Mouse (Mus musculus): ENCODE data around the gene Pcbd1. TPM values are rescaled to one million over a fixed set of nuclear protein-coding genes. Genes with fewer than 3 reads are reported as not detected.

Gene Pcbd1
- polyA plus RNA-seq, 1 experiment from 2014 or later: 31.0 TPM

- Histone ChIP-seq H3K27ac (ENCODE audit: low read depth, low read length) (no peak overlapping the region), H3K4me2 (peak overlapping the region; percentile 28; the same call in 1 of the 2 replicates), H3K4me3 (ENCODE audit: low read depth, low read length) (no peak overlapping the region), H3K9ac (ENCODE audit: low read length) (peak overlapping the region; percentile 29; the same call in 1 of the 2 replicates), H3K4me1 (ENCODE audit: control insufficient read depth, insufficient read depth, low read length) (peaks cover 18% of the 10 kb centered on the region), H3K27me3 (ENCODE audit: control insufficient read depth, insufficient read depth, low read length) (no peaks in the 10 kb centered on the region; the same call in 1 of the 2 replicates), H3K36me3 (ENCODE audit: control insufficient read depth, insufficient read depth, low read length) (no peaks in the 10 kb centered on the region), H3K9me3 (ENCODE audit: control insufficient read depth, low read length) (no peaks in the 10 kb centered on the region)
- 5% methylated on average over 8 of the region's 8 CpGs for WGBS
- peak; percentile 96 for DNase-seq (ENCODE audit: low spot score, missing footprints)
- ATAC-seq (ENCODE audit: low FRiP score): peak; percentile 73
Measured at GRCm38 (mm10) chr10:61064635-61065034, 24.5 kb upstream of the Pcbd1 start.

GRCm38 (mm10) chr10:61065287-61066005 lies 23.7 kb upstream of the Pcbd1 start:
- DNase-seq (ENCODE audit: low spot score, missing footprints) (no peak), ATAC-seq (ENCODE audit: low FRiP score) (no peak)
- no peak overlapping the region for H3K27ac ChIP-seq (ENCODE audit: low read depth, low read length)
- H3K4me3 ChIP-seq (ENCODE audit: low read depth, low read length): no peak overlapping the region
- no peaks in the 10 kb centered on the region; the same call in 1 of the 2 replicates for H3K27me3 ChIP-seq (ENCODE audit: control insufficient read depth, insufficient read depth, low read length)
- H3K9me3 ChIP-seq (ENCODE audit: control insufficient read depth, low read length): no peaks in the 10 kb centered on the region
- H3K4me2 ChIP-seq: no peak overlapping the region; the same call in 1 of the 2 replicates
- no peaks in the 10 kb centered on the region for H3K36me3 ChIP-seq (ENCODE audit: control insufficient read depth, insufficient read depth, low read length)
- H3K4me1 ChIP-seq (ENCODE audit: control insufficient read depth, insufficient read depth, low read length): peaks cover 18% of the 10 kb centered on the region
- 52% methylated on average over 13 of the region's 13 CpGs for WGBS
- no peak overlapping the region for H3K9ac ChIP-seq (ENCODE audit: low read length)

GRCm38 (mm10) chr10:61068436-61069192 lies 20.5 kb upstream of the Pcbd1 start:
- Histone ChIP-seq H3K4me2 (0 out of 2 replicates have a peak overlapping the region, but pooled peaks have one; percentile 9), H3K9me3 (ENCODE audit: control insufficient read depth, low read length) (no peaks in the 10 kb centered on the region), H3K4me1 (ENCODE audit: control insufficient read depth, insufficient read depth, low read length) (peaks cover 18% of the 10 kb centered on the region), H3K36me3 (ENCODE audit: control insufficient read depth, insufficient read depth, low read length) (no peaks in the 10 kb centered on the region), H3K4me3 (ENCODE audit: low read depth, low read length) (no peak overlapping the region), H3K27me3 (ENCODE audit: control insufficient read depth, insufficient read depth, low read length) (no peaks in the 10 kb centered on the region; the same call in 1 of the 2 replicates), H3K9ac (ENCODE audit: low read length) (peak overlapping the region; percentile 5; the same call in 1 of the 2 replicates), H3K27ac (ENCODE audit: low read depth, low read length) (no peak overlapping the region)
- DNase-seq (ENCODE audit: low spot score, missing footprints) (peak; percentile 96), ATAC-seq (ENCODE audit: low FRiP score) (peak; percentile 43)
- WGBS: 3% methylated on average over 8 of the region's 8 CpGs

GRCm38 (mm10) chr10:61069248-61069647 lies 19.9 kb upstream of the Pcbd1 start:
- 0 out of 2 replicates have a peak, but pooled peaks have one; percentile 29 for ATAC-seq (ENCODE audit: low FRiP score)
- Histone ChIP-seq H3K4me2 (peak overlapping the region; percentile 9; the same call in 1 of the 2 replicates), H3K36me3 (ENCODE audit: control insufficient read depth, insufficient read depth, low read length) (no peaks in the 10 kb centered on the region), H3K27me3 (ENCODE audit: control insufficient read depth, insufficient read depth, low read length) (no peaks in the 10 kb centered on the region; the same call in 1 of the 2 replicates), H3K4me3 (ENCODE audit: low read depth, low read length) (no peak overlapping the region), H3K4me1 (ENCODE audit: control insufficient read depth, insufficient read depth, low read length) (peaks cover 18% of the 10 kb centered on the region), H3K27ac (ENCODE audit: low read depth, low read length) (no peak overlapping the region), H3K9me3 (ENCODE audit: control insufficient read depth, low read length) (no peaks in the 10 kb centered on the region), H3K9ac (ENCODE audit: low read length) (peak overlapping the region; percentile 5; the same call in 1 of the 2 replicates)
- 13% methylated on average over 13 of the region's 13 CpGs for WGBS
- DNase-seq (ENCODE audit: low spot score, missing footprints): no peak

GRCm38 (mm10) chr10:61072324-61072723 lies 16.8 kb upstream of the Pcbd1 start:
- no peaks in the 10 kb centered on the region; the same call in 1 of the 2 replicates for H3K27me3 ChIP-seq (ENCODE audit: control insufficient read depth, insufficient read depth, low read length)
- ATAC-seq (ENCODE audit: low FRiP score): no peak

GRCm38 (mm10) chr10:61074643-61075042 lies 14.5 kb upstream of the Pcbd1 start:
- Histone ChIP-seq H3K9ac (ENCODE audit: low read length) (no peak overlapping the region), H3K4me1 (ENCODE audit: control insufficient read depth, insufficient read depth, low read length) (peaks cover 2% of the 10 kb centered on the region; the same call in 1 of the 2 replicates), H3K36me3 (ENCODE audit: control insufficient read depth, insufficient read depth, low read length) (no peaks in the 10 kb centered on the region), H3K27ac (ENCODE audit: low read depth, low read length) (no peak overlapping the region), H3K4me3 (ENCODE audit: low read depth, low read length) (no peak overlapping the region), H3K9me3 (ENCODE audit: control insufficient read depth, low read length) (no peaks in the 10 kb centered on the region), H3K27me3 (ENCODE audit: control insufficient read depth, insufficient read depth, low read length) (no peaks in the 10 kb centered on the region; the same call in 1 of the 2 replicates), H3K4me2 (no peak overlapping the region)
- DNase-seq (ENCODE audit: low spot score, missing footprints): no peak
- ATAC-seq (ENCODE audit: low FRiP score): no peak
- WGBS: 11% methylated on average over 1 of the region's 1 CpGs

More at GRCm38 (mm10) chr10:61072324-61072723, 16.8 kb upstream of the Pcbd1 start:
- WGBS: 12% methylated on average over 16 of the region's 16 CpGs
- no peak overlapping the region for H3K4me2 ChIP-seq
- H3K4me3 ChIP-seq (ENCODE audit: low read depth, low read length): no peak overlapping the region
- H3K9me3 ChIP-seq (ENCODE audit: control insufficient read depth, low read length): no peaks in the 10 kb centered on the region
- no peak overlapping the region for H3K9ac ChIP-seq (ENCODE audit: low read length)
- H3K27ac ChIP-seq (ENCODE audit: low read depth, low read length): no peak overlapping the region
- DNase-seq (ENCODE audit: low spot score, missing footprints): peak; percentile 97
- peaks cover 10% of the 10 kb centered on the region for H3K4me1 ChIP-seq (ENCODE audit: control insufficient read depth, insufficient read depth, low read length)
- H3K36me3 ChIP-seq (ENCODE audit: control insufficient read depth, insufficient read depth, low read length): no peaks in the 10 kb centered on the region

- 88% methylated on average over 3 of the region's 3 CpGs for WGBS
Measured at GRCm38 (mm10) chr10:61075607-61076006, 13.5 kb upstream of the Pcbd1 start.

GRCm38 (mm10) chr10:61080227-61080930 lies 8.8 kb upstream of the Pcbd1 start:
- Histone ChIP-seq H3K9me3 (ENCODE audit: control insufficient read depth, low read length) (no peaks in the 10 kb centered on the region), H3K4me2 (peak overlapping the region; percentile 33; the same call in 1 of the 2 replicates), H3K36me3 (ENCODE audit: control insufficient read depth, insufficient read depth, low read length) (no peaks in the 10 kb centered on the region), H3K9ac (ENCODE audit: low read length) (peak overlapping the region; percentile 60), H3K27ac (ENCODE audit: low read depth, low read length) (no peak overlapping the region; the same call in 1 of the 2 replicates), H3K4me3 (ENCODE audit: low read depth, low read length) (no peak overlapping the region), H3K4me1 (ENCODE audit: control insufficient read depth, insufficient read depth, low read length) (peaks cover 6% of the 10 kb centered on the region; the same call in 1 of the 2 replicates), H3K27me3 (ENCODE audit: control insufficient read depth, insufficient read depth, low read length) (no peaks in the 10 kb centered on the region)
- DNase-seq (ENCODE audit: low spot score, missing footprints) (peak; percentile 95), ATAC-seq (ENCODE audit: low FRiP score) (peak; percentile 98)
- WGBS: 41% methylated on average over 14 of the region's 14 CpGs

More at GRCm38 (mm10) chr10:61075607-61076006, 13.5 kb upstream of the Pcbd1 start:
- no peak for ATAC-seq (ENCODE audit: low FRiP score)
- no peak for DNase-seq (ENCODE audit: low spot score, missing footprints)
- Histone ChIP-seq H3K4me3 (ENCODE audit: low read depth, low read length) (no peak overlapping the region), H3K36me3 (ENCODE audit: control insufficient read depth, insufficient read depth, low read length) (no peaks in the 10 kb centered on the region), H3K27me3 (ENCODE audit: control insufficient read depth, insufficient read depth, low read length) (no peaks in the 10 kb centered on the region), H3K4me2 (no peak overlapping the region), H3K27ac (ENCODE audit: low read depth, low read length) (no peak overlapping the region), H3K9ac (ENCODE audit: low read length) (no peak overlapping the region), H3K4me1 (ENCODE audit: control insufficient read depth, insufficient read depth, low read length) (peaks cover 8% of the 10 kb centered on the region), H3K9me3 (ENCODE audit: control insufficient read depth, low read length) (no peaks in the 10 kb centered on the region)

Data from midbrain, embryonic 11.5 days (tissue).